ENCODE assay signal across 9 mouse cellular contexts in the genomic region with DNA sequence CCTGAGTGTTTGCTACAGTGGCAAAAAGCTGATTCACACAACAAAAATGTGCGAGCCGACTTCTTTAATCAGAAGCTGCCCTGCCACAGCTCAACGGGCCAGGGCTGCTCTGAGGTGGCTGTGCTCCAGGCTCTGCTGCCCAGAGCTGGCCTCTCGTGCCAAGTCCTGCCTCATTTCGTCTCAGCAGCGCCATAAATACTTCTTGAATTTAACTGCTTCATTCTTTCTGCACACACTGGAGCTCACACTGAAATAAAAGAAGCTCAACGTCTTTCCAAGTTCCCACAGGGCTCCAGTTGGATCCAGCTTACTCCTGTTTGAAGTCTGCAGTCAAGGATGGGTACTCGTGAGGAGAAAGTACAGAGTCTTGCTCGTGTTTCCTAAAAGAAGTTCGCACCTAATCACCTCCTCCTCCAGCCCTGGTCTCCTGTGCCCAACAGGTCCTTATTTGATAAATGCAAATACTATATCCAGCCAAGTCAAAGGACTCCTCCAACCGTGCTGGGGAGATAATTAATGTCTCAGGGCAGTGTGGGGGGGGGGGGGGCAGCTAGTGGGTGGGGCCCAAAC.
A peak's percentile ranks its signal among the peaks of the same experiment; 100 is the strongest.
DNase-seq lines count a peak whose midpoint lies in the region; ATAC-seq and TF ChIP-seq lines count a peak whose summit lies in the region.
"Had no signal": no experiment of that assay in that cellular context is flagged by ENCODE, and none has a peak within 500 bp of the region (broad histone marks: within the 10 kb centered on the region; RNA-seq: fewer than 3 reads in every experiment).

No protein-coding gene starts in this region.

- no peak overlapping the region for H3K9ac ChIP-seq in liver, postnatal 0 days (replicated peaks)
- H3K9ac ChIP-seq in embryonic facial prominence, embryonic 14.5 days (ENCODE audit: low read depth, low read length): 0 out of 2 replicates have a peak overlapping the region, but pooled peaks have one; percentile 28
- no peak overlapping the region for H3K9ac ChIP-seq in kidney, embryonic 14.5 days (ENCODE audit: low read depth, low read length)
- no peak overlapping the region for H3K9ac ChIP-seq in limb, embryonic 13.5 days

- H3K4me1 ChIP-seq in liver, postnatal 0 days (ENCODE audit: insufficient read depth): peaks cover 2% of the 10 kb centered on the region; the same call in 1 of the 2 replicates
- peaks cover 40% of the 10 kb centered on the region for H3K4me1 ChIP-seq in embryonic facial prominence, embryonic 14.5 days (ENCODE audit: control insufficient read depth, insufficient read depth, low read length)
- peaks cover 31% of the 10 kb centered on the region for H3K4me1 ChIP-seq in heart, embryonic 10.5 days
- peaks cover 40% of the 10 kb centered on the region for H3K4me1 ChIP-seq in kidney, embryonic 14.5 days (ENCODE audit: control insufficient read depth, insufficient read depth, low read length)
- peaks cover 62% of the 10 kb centered on the region for H3K4me1 ChIP-seq in limb, embryonic 13.5 days
- H3K4me1 ChIP-seq: megakaryocyte, embryonic 14.5 days had no signal

- no peak overlapping the region for H3K4me2 ChIP-seq in liver, postnatal 0 days (ENCODE audit: low read depth, low read length)
- H3K4me2 ChIP-seq in embryonic facial prominence, embryonic 14.5 days (ENCODE audit: low read depth, low read length): peak overlapping the region; percentile 29
- no peak overlapping the region for H3K4me2 ChIP-seq in kidney, embryonic 14.5 days (replicated peaks; ENCODE audit: low read depth, low read length)
- H3K4me2 ChIP-seq in limb, embryonic 13.5 days (replicated peaks): peak overlapping the region; percentile 56

- no peaks in the 10 kb centered on the region; the same call in 1 of the 2 replicates for H3K9me3 ChIP-seq in liver, postnatal 0 days (ENCODE audit: low read length)
- H3K9me3 ChIP-seq in embryonic facial prominence, embryonic 14.5 days (ENCODE audit: control insufficient read depth, low read length): peaks cover 9% of the 10 kb centered on the region; the same call in 1 of the 2 replicates
- no peaks in the 10 kb centered on the region for H3K9me3 ChIP-seq in heart, embryonic 10.5 days
- peaks cover 9% of the 10 kb centered on the region; the same call in 1 of the 2 replicates for H3K9me3 ChIP-seq in kidney, embryonic 14.5 days (ENCODE audit: control insufficient read depth, low read length)
- peaks cover 9% of the 10 kb centered on the region; the same call in 1 of the 2 replicates for H3K9me3 ChIP-seq in limb, embryonic 13.5 days

- ATAC-seq in liver, postnatal 0 days: no peak; the same call in 1 of the 2 replicates
- ATAC-seq in embryonic facial prominence, embryonic 14.5 days (ENCODE audit: low read depth): peak; percentile 86
- ATAC-seq in kidney, embryonic 14.5 days (ENCODE audit: low FRiP score, low TSS enrichment): peak; percentile 65
- peak; percentile 79 for ATAC-seq in limb, embryonic 13.5 days (ENCODE audit: low FRiP score, low read depth)

- 44% methylated on average over 11 of the region's 11 CpGs for WGBS in liver, postnatal 0 days (ENCODE audit: insufficient replicate concordance)
- 18% methylated on average over 11 of the region's 11 CpGs for WGBS in embryonic facial prominence, embryonic 14.5 days
- 45% methylated on average over 11 of the region's 11 CpGs for WGBS in heart, embryonic 10.5 days
- 7% methylated on average over 11 of the region's 11 CpGs for WGBS in kidney, embryonic 14.5 days
- 8% methylated on average over 11 of the region's 11 CpGs for WGBS in limb, embryonic 13.5 days

- no peak for TF ChIP-seq EP300 in liver, postnatal 0 days (IDR thresholded peaks at IDR 0.05; ENCODE audit: low read depth)

- H3K4me3 ChIP-seq in liver, postnatal 0 days (ENCODE audit: low read depth, low read length): no peak overlapping the region
- H3K4me3 ChIP-seq in embryonic facial prominence, embryonic 14.5 days (ENCODE audit: low read depth, low read length): no peak overlapping the region
- H3K4me3 ChIP-seq in heart, embryonic 10.5 days: no peak overlapping the region
- H3K4me3 ChIP-seq in kidney, embryonic 14.5 days (ENCODE audit: low read length): no peak overlapping the region
- no peak overlapping the region for H3K4me3 ChIP-seq in limb, embryonic 13.5 days
- H3K4me3 ChIP-seq: megakaryocyte, embryonic 14.5 days had no signal

- H3K27me3 ChIP-seq in liver, postnatal 0 days (ENCODE audit: insufficient read depth, low read length): no peaks in the 10 kb centered on the region
- no peaks in the 10 kb centered on the region for H3K27me3 ChIP-seq in embryonic facial prominence, embryonic 14.5 days (replicated peaks; ENCODE audit: control insufficient read depth, insufficient read depth, low read length)
- 0 out of 2 replicates have a peak, but pooled peaks cover 3% of the 10 kb centered on the region for H3K27me3 ChIP-seq in heart, embryonic 10.5 days (ENCODE audit: insufficient read depth, poor library complexity, severe bottlenecking)
- H3K27me3 ChIP-seq in kidney, embryonic 14.5 days (ENCODE audit: control insufficient read depth, insufficient read depth, low read length): no peaks in the 10 kb centered on the region
- no peaks in the 10 kb centered on the region for H3K27me3 ChIP-seq in limb, embryonic 13.5 days
- H3K27me3 ChIP-seq: megakaryocyte, embryonic 14.5 days had no signal

- H3K36me3 ChIP-seq in liver, postnatal 0 days (replicated peaks; ENCODE audit: insufficient read depth, low read length): no peaks in the 10 kb centered on the region
- H3K36me3 ChIP-seq in embryonic facial prominence, embryonic 14.5 days (ENCODE audit: control insufficient read depth, insufficient read depth, low read length): no peaks in the 10 kb centered on the region
- no peaks in the 10 kb centered on the region for H3K36me3 ChIP-seq in heart, embryonic 10.5 days
- no peaks in the 10 kb centered on the region for H3K36me3 ChIP-seq in kidney, embryonic 14.5 days (ENCODE audit: control insufficient read depth, insufficient read depth, low read length)
- no peaks in the 10 kb centered on the region; the same call in 1 of the 2 replicates for H3K36me3 ChIP-seq in limb, embryonic 13.5 days

- TF ChIP-seq CTCF in liver, postnatal 0 days (IDR thresholded peaks at IDR 0.05; ENCODE audit: low read depth): no peak

- DNase-seq in liver: peak; percentile 33
- DNase-seq in liver, postnatal 0 days: no peak
- peak; percentile 90 for DNase-seq in embryonic facial prominence, embryonic 14.5 days (ENCODE audit: low spot score)
- peak; percentile 70 for DNase-seq in heart, embryonic 10.5 days (ENCODE audit: low spot score)
- peak; percentile 34 for DNase-seq in neural tube, embryonic 10.5 days (ENCODE audit: extremely low spot score, low spot score)
- no peak for DNase-seq in thymus, postnatal 10 days (ENCODE audit: low spot score in 2 of 2)

- H3K27ac ChIP-seq in liver, postnatal 0 days (ENCODE audit: low read depth): no peak overlapping the region; the same call in 1 of the 2 replicates
- peak overlapping the region; percentile 85 for H3K27ac ChIP-seq in embryonic facial prominence, embryonic 14.5 days (replicated peaks; ENCODE audit: low read depth, low read length)
- H3K27ac ChIP-seq in heart, embryonic 10.5 days: peak overlapping the region; percentile 69; the same call in 1 of the 2 replicates
- peak overlapping the region; percentile 94 for H3K27ac ChIP-seq in kidney, embryonic 14.5 days (ENCODE audit: low read depth, low read length)
- peak overlapping the region; percentile 97 for H3K27ac ChIP-seq in limb, embryonic 13.5 days

Comparison
In these comparisons a context has a peak if more than half of its experiments do, and no peak if none do; other contexts are left out.
1. DNase-seq: peak in liver (single experiment), embryonic facial prominence, embryonic 14.5 days (single experiment), heart, embryonic 10.5 days (single experiment) and neural tube, embryonic 10.5 days (single experiment); none in liver, postnatal 0 days (single experiment) and thymus, postnatal 10 days (0 of 2).
2. H3K4me2 ChIP-seq: peak in embryonic facial prominence, embryonic 14.5 days (single experiment) and limb, embryonic 13.5 days (single experiment); none in liver, postnatal 0 days (single experiment) and kidney, embryonic 14.5 days (single experiment).